In the genomic region with DNA sequence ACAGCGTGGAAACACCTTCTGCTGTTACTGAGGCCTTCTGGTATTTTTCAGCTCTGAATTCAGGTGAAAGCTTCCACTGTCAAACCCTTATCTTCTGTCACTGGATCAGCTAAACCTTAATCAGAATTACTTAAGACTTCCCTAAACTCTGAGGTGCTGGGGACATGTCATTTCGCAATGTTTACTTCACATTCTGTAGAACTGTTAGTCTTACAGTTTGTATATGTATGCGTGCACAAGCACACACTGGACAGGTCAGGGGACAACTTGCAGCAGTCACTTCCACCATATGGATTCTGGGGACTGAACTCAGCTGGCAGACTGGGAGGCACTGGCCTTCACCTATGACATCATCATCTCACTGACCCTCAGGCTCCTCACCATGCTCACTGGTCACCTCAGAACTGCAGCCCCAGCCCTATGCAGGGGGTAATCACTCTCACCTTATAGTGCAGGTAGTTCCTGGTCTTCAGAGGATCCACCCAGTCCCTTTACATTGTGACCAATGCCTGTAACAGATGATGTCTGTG, we compare ENCODE assay signal across 16 mouse cellular contexts.
"Had no signal": no experiment of that assay in that cellular context is flagged by ENCODE, and none has a peak within 500 bp of the region (broad histone marks: within the 10 kb centered on the region; RNA-seq: fewer than 3 reads in every experiment).

No protein-coding gene starts in this region.

- DNase-seq: kidney, adult 8-10 months; kidney, postnatal 25 days; liver; retina, postnatal 1 day; right cerebral cortex, postnatal 4 days; spleen, adult 18-20 months; thymus, adult 18-20 months; thymus, postnatal 14 days had no signal

- H3K4me3 ChIP-seq: left cerebral cortex, adult 2 months; limb, embryonic 12.5 days; lung, embryonic 15.5 days; midbrain, embryonic 12.5 days; neural tube, embryonic 13.5 days had no signal

- H3K9me3 ChIP-seq: limb, embryonic 12.5 days; lung, embryonic 15.5 days; midbrain, embryonic 12.5 days; neural tube, embryonic 13.5 days had no signal

- ATAC-seq: midbrain, embryonic 16.5 days had no signal

- H3K9ac ChIP-seq: limb, embryonic 12.5 days; liver, embryonic 14.5 days; lung, embryonic 15.5 days; midbrain, embryonic 12.5 days; neural tube, embryonic 13.5 days had no signal

- H3K27me3 ChIP-seq: limb, embryonic 12.5 days; lung, embryonic 15.5 days; midbrain, embryonic 12.5 days; neural tube, embryonic 13.5 days had no signal

- H3K27ac ChIP-seq: left cerebral cortex, adult 2 months; limb, embryonic 12.5 days; liver, embryonic 14.5 days; lung, embryonic 15.5 days; macrophage; midbrain, embryonic 12.5 days; neural tube, embryonic 13.5 days had no signal

- H3K4me2 ChIP-seq: limb, embryonic 12.5 days; lung, embryonic 15.5 days; midbrain, embryonic 12.5 days; neural tube, embryonic 13.5 days had no signal

- H3K36me3 ChIP-seq: limb, embryonic 12.5 days; lung, embryonic 15.5 days; midbrain, embryonic 12.5 days; neural tube, embryonic 13.5 days had no signal

- H3K4me1 ChIP-seq: lung, embryonic 15.5 days had no signal
